Mouse (Mus musculus) forebrain, embryonic 11.5 days (tissue): ENCODE results near the gene Pigo. TPM values are rescaled to one million over a fixed set of nuclear protein-coding genes. Genes with fewer than 3 reads are reported as not detected.
A peak's percentile ranks its signal among the peaks of the same experiment; 100 is the strongest.

Experiments
- ATAC-seq: fragments of 200-750 bp; cut with Nextera tagmentation; replicated peaks from 2 replicates; pipeline ENCODE4 v1.8.0; 2017; ENCODE audit warnings: moderate TSS enrichment; ENCODE audit not compliant: low FRiP score
- DNase-seq: peaks from one replicate; pipeline ENCODE4 v3.0.0-alpha.2; 2017; ENCODE audit warnings: low spot score
- H3K27ac ChIP-seq: fragments of 300-500 bp; sonication (generic); 2 replicates; pipeline ENCODE4 v1.5.1; 2014; ENCODE audit warnings: low read depth, low read length
- H3K27me3 ChIP-seq: fragments of 300-500 bp; sonication (generic); 2 replicates; pipeline ENCODE4 v1.6.1; 2014; ENCODE audit warnings: mild to moderate bottlenecking, low read length, mixed read lengths; ENCODE audit not compliant: control insufficient read depth, insufficient read depth
- H3K36me3 ChIP-seq: fragments of 300-500 bp; sonication (generic); 2 replicates; pipeline ENCODE4 v1.6.1; 2014; ENCODE audit warnings: mild to moderate bottlenecking, low read length, moderate library complexity, mixed read lengths; ENCODE audit not compliant: control insufficient read depth, insufficient read depth
- H3K4me1 ChIP-seq: fragments of 300-500 bp; sonication (generic); replicated peaks from 2 replicates; pipeline ENCODE4 v1.6.1; 2014; ENCODE audit warnings: low read length, mixed read lengths; ENCODE audit not compliant: control insufficient read depth, insufficient read depth
- H3K4me2 ChIP-seq: fragments of 300-500 bp; sonication (generic); 2 replicates; pipeline ENCODE4 v1.6.1; 2014; ENCODE audit warnings: low read depth, mild to moderate bottlenecking, low read length, moderate library complexity, mixed read lengths; ENCODE audit not compliant: severe bottlenecking
- H3K4me3 ChIP-seq: fragments of 300-500 bp; sonication (generic); 2 replicates; pipeline ENCODE4 v1.5.1; 2014; ENCODE audit warnings: low read depth, low read length
- H3K9ac ChIP-seq: fragments of 300-500 bp; sonication (generic); 2 replicates; pipeline ENCODE4 v1.6.1; 2014; ENCODE audit warnings: low read length
- H3K9me3 ChIP-seq: fragments of 300-500 bp; sonication (generic); 2 replicates; pipeline ENCODE4 v1.6.1; 2016; ENCODE audit warnings: low read length, mixed read lengths; ENCODE audit not compliant: control insufficient read depth
- WGBS: fragments of 180-500 bp; shearing (Covaris S2); extraction: QIAGEN DNeasy Blood & Tissue Kit; methylation state at CpG from one replicate; pipeline ENCODE4 v1.1.7; 2014; 5-methylcytosine and 5-hydroxymethylcytosine counted together
- polyA plus RNA-seq: library from polyadenylated mRNA; unstranded; fragments of >200 nt; fragmentation: Nextera tagmentation; extraction: Ambion mirVana; gene quantifications from 2 replicates; pipeline ENCODE4 v1.2.1, GENCODE M21; 2014

The Pigo gene
- polyA plus RNA-seq, result 25.8 and 26.1 TPM in 2 replicates

DNA sequence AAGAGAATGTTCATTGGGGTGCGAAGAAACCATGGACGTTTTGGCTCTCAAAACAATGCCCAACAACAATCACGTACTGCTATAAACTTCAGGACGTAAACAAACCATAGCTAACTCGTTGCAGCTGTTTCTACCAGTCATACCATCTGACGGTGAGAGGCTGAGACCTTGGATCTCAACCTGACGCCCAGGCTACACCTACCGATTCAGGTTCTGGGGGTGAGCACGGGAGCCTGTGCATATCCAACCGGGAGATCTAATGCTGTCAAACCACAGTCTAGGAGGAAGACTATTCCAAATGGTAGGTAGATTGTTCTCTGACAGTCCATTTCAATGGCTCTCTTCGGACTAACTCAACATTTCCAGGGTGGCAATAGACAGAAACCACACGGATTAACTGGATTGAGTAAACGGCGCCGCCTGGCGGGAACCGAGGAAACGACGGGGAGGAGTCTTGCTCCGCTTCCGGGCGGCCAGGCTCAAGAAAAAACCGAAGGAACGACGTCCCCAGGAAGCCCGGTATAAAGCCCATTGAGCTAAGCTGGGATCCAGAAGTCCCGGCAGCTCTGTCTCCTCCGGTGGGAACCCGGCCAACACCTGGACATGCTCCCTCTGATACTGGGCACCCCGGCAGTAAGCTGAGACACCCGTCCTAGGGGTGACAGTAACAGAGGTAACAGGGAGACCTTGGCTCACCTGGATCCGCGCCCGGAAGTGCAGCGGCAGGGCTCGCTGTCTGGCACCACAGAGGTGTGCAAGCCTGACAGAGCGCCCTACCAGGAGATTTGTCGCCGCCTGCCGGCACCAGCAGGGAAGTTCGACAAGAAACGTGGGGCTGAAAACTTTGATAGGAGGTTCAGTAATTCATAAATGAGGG, at the start of gene Pigo:
Pigo (minus strand) TSS at position 736 of the 877 bp plus-strand sequence.
- WGBS, result 9% methylated on average over 42 of the region's 42 CpGs
- Histone ChIP-seq H3K9me3 (no peaks in the 10 kb centered on the region), H3K4me2 (peak within 1 kb of the TSS; percentile 73), H3K4me3 (peak within 1 kb of the TSS; percentile 60), H3K27ac (peak within 1 kb of the TSS; percentile 60; the same call in 1 of the 2 replicates), H3K4me1 (peaks cover 8% of the 10 kb centered on the region; the same call in 1 of the 2 replicates), H3K36me3 (peaks cover 7% of the 10 kb centered on the region; the same call in 1 of the 2 replicates), H3K9ac (peak within 1 kb of the TSS; percentile 59), H3K27me3 (no peaks in the 10 kb centered on the region)
- DNase-seq (peak; percentile 96), ATAC-seq (peak; percentile 92)

DNA sequence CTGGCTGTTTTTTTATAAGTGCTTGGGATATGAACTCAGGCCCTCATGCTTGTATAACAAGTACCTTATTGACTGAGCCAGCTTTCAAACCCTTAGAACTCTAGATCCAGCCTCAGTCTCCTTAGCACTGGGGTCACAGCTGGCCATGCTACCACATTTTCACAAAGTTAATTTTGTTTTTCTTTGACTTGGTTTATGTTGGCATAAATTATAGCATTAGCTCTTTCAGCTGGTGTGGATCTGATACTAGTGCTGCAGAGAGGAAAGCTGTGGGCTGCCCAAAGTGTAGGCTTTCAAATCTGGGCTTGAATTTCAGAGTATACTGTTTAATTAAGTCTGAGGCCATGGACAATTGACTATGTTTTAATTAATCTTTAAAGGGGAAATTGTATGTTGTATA, 49.3 kb upstream of the Pigo start:
- Histone ChIP-seq H3K9me3 (no peaks in the 10 kb centered on the region), H3K4me1 (no peaks in the 10 kb centered on the region), H3K4me2 (no peak overlapping the region), H3K27ac (no peak overlapping the region), H3K27me3 (no peaks in the 10 kb centered on the region), H3K36me3 (no peaks in the 10 kb centered on the region), H3K4me3 (no peak overlapping the region), H3K9ac (no peak overlapping the region)
- DNase-seq (no peak), ATAC-seq (no peak)

DNA sequence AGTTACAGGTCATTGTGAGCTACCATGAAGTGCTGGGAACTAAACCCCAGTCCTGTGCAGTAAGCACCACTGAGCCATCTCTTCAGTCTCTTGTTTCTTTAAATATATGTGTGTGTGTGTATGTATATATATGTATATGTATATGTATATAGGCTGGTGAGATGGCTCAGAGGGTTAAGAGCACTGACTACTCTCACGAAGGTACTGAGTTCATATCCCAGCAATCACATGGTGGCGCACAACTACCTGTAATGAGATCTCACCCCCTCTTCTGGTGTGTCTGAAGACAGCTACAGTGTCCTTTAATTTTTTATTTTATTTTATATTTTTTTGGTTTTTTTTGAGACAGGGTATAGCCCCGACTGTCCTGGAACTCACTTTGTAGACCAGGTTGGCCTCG, 39.9 kb upstream of the Pigo start:
- Histone ChIP-seq H3K27ac (no peak overlapping the region), H3K9me3 (no peaks in the 10 kb centered on the region), H3K4me2 (no peak overlapping the region), H3K27me3 (no peaks in the 10 kb centered on the region), H3K36me3 (no peaks in the 10 kb centered on the region), H3K9ac (no peak overlapping the region), H3K4me1 (no peaks in the 10 kb centered on the region), H3K4me3 (no peak overlapping the region)
- ATAC-seq (no peak), DNase-seq (no peak)
- 96% methylated on average over 4 of the region's 4 CpGs for WGBS

DNA sequence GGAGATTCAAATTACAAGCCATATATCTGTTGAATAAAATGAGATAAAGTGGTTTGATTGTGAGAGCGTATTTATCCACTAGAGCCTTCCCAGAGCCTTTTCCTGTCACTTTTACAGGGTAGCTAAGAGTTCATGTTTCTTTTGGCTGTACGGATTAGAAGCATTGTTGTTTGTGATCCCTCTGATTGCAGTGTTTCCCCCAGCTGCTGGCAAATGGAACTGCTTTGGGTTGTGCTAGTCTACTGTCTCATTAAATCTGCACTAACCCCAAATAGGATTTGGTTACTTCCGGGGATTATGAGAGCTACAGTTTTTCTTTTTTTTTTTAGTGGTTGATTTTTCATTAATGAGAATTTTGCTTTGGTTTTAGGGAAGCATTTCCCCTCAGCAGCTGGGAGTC, 34.7 kb upstream of the Pigo start:
- Histone ChIP-seq H3K4me3 (no peak overlapping the region), H3K4me2 (no peak overlapping the region), H3K4me1 (no peaks in the 10 kb centered on the region), H3K27ac (no peak overlapping the region), H3K27me3 (no peaks in the 10 kb centered on the region), H3K9me3 (no peaks in the 10 kb centered on the region), H3K9ac (no peak overlapping the region), H3K36me3 (no peaks in the 10 kb centered on the region)
- no peak for ATAC-seq
- WGBS, result 56% methylated on average over 3 of the region's 3 CpGs
- no peak for DNase-seq

DNA sequence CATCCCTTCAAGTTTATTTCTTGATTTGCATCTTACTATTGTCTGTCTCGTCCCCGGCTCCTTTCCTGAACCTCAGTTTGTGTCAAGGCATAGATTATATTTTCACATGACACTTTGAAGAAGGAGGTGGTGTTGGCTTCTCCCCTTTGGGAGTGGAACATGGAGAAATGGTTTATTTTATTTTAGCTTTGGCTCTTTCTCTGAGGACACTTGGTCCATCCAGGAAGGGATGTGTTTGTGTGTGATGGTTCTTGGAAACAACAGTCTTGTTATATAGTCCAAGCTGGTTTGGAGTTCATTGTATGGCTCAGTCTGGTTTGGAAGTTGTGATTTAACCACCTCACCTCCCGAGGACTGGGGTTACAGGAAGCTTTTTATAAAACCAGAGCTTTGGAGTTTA, 34.1 kb upstream of the Pigo start:
- no peak overlapping the region for H3K27ac ChIP-seq
- DNase-seq (no peak), ATAC-seq (no peak)
- 45% methylated on average over 3 of the region's 3 CpGs for WGBS
- peak overlapping the region; percentile 84; the same call in 1 of the 2 replicates for H3K9ac ChIP-seq
- no peaks in the 10 kb centered on the region for H3K36me3 ChIP-seq
- H3K27me3 ChIP-seq, result no peaks in the 10 kb centered on the region
- H3K9me3 ChIP-seq, result no peaks in the 10 kb centered on the region
- H3K4me3 ChIP-seq, result peak overlapping the region; percentile 73
- no peaks in the 10 kb centered on the region for H3K4me1 ChIP-seq
- peak overlapping the region; percentile 60 for H3K4me2 ChIP-seq

DNA sequence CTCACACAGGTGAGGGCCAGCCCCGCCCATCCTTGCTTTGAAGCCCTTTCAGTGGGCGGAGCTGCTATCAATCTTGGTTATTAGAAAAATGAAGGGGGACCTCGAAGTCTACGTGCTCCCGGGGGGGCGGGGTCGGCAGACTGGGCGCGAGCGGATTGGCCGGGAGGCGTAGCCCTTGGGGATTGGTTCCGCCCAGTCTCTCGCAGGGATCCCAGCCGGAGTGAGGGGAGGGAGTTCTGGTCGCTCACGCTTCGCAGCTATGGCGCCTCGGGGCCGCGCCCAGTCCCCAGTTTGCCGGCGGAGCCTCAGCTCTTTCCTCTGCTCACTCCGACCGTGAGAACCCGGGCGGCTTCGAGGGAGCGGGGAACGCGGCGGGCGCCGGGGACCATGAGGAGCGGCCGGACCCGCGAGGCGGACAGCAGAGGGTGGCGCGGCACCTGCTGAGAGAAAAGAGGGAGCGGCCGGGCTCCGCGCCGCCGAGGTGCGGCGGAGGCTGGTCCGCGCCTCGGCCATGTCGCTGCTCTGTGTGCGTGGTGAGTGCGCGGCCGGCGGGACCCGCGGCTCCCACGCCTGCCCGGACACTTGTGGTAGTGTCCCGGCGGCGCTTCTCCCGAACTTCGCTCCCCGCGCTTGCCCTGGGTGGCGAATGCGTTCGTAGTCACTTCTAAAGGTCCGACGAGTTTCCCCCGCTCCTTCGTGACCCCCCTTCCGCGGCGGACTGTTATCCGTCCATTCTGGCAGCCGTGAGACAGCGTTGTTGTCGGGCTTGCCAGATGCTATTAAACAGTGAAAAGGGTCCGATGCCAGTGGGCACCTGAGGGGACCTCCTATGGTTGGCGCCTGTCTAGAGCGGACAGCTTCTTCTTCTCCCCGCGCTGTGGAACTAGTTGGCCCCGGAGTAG, 33.4 kb upstream of the Pigo start, which contains the start of gene Unc13b:
Unc13b (plus strand) TSS at position 201 of the 902 bp plus-strand sequence.
- Histone ChIP-seq H3K27ac (peak within 1 kb of the TSS; percentile 68; the same call in 1 of the 2 replicates), H3K27me3 (no peaks in the 10 kb centered on the region), H3K9me3 (no peaks in the 10 kb centered on the region), H3K4me1 (no peaks in the 10 kb centered on the region), H3K4me3 (peak within 1 kb of the TSS; percentile 73), H3K9ac (peak within 1 kb of the TSS; percentile 84), H3K36me3 (no peaks in the 10 kb centered on the region), H3K4me2 (peak within 1 kb of the TSS; percentile 60)
- DNase-seq (peak; percentile 97), ATAC-seq (peak; percentile 98)
- WGBS, result under 1% methylated on average over 85 of the region's 90 CpGs

DNA sequence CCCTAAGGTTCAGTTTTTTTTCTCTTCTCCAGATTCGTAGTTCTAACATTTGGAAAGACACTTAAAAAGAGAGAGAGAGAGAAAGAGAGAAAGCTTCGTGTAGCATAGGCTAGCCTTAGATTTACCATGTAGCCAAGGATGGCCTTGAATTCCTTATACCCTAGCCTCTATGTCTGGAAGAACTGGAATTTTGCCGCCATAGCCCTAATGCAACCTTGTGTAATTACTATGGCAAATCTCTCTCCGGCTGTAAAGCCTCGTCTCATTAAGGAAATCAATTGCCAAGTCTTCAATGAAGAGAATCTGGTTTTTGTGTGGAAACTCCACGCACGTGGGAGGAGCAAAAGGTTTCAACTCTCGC, 32.8 kb upstream of the Pigo start:
- H3K4me2 ChIP-seq, result peak overlapping the region; percentile 60
- peak overlapping the region; percentile 73 for H3K4me3 ChIP-seq
- WGBS, result 16% methylated on average over 8 of the region's 8 CpGs
- H3K27ac ChIP-seq, result no peak overlapping the region
- no peaks in the 10 kb centered on the region for H3K4me1 ChIP-seq
- no peak overlapping the region for H3K9ac ChIP-seq
- DNase-seq (no peak), ATAC-seq (peak; percentile 32; the same call in 1 of the 2 replicates)
- H3K27me3 ChIP-seq, result no peaks in the 10 kb centered on the region
- H3K9me3 ChIP-seq, result no peaks in the 10 kb centered on the region
- no peaks in the 10 kb centered on the region for H3K36me3 ChIP-seq

DNA sequence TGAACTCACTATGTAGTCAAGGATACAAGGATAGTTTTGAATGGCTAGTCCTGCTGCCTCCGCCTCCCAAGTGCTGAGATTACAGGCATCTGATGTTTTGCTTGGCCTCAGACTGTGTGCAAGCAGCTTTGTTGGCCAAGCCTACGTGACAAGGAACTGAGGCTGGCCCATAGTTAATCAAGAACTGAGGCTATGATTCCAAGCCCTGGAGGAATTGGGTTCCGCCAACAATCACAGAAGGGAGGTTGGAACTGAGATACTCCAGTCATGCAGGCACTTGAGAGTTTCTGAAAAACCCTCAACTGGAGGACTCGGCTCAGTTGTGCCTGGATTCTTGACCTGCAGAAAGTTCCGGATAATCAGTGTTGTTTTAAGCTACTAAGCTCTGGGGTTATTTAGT, 32.0 kb upstream of the Pigo start:
- DNase-seq, result no peak
- 87% methylated on average over 5 of the region's 5 CpGs for WGBS

More for the DNA sequence above, 32.0 kb upstream of the Pigo start:
- Histone ChIP-seq H3K4me2 (no peak overlapping the region), H3K36me3 (no peaks in the 10 kb centered on the region), H3K4me3 (no peak overlapping the region), H3K27me3 (no peaks in the 10 kb centered on the region), H3K27ac (no peak overlapping the region), H3K9me3 (no peaks in the 10 kb centered on the region), H3K9ac (no peak overlapping the region), H3K4me1 (no peaks in the 10 kb centered on the region)
- no peak for ATAC-seq
